Mouse (Mus musculus): Measurements from ENCODE around the gene Hebp2. TPM values are rescaled to one million over a fixed set of nuclear protein-coding genes. Genes with fewer than 3 reads are reported as not detected.
"Not testable (repeated sequence)": the region's sequence is repeated elsewhere in the genome, so short reads cannot be mapped to it uniquely, and the experiment has no call there.

The Hebp2 gene
- 1.2 and 2.6 TPM in 2 replicates for polyA plus RNA-seq (2012; rRNA removed)

- WGBS: 1% methylated on average over 22 of the region's 22 CpGs
- no peak for DNase-seq (ENCODE audit: low read depth, low spot score)
Measured at GRCm38 (mm10) chr10:18545813-18546235, at the start of gene Hebp2. Gene Hebp2, minus strand, starts transcription at chr10:18546076.

GRCm38 (mm10) chr10:18589455-18589854, 43.6 kb upstream of the Hebp2 start:
- no peak for DNase-seq (ENCODE audit: low read depth, low spot score)
- 93% methylated on average over 5 of the region's 5 CpGs for WGBS

- no peak for DNase-seq (ENCODE audit: low read depth, low spot score)
- 59% methylated on average over 7 of the region's 7 CpGs for WGBS
Measured at GRCm38 (mm10) chr10:18584188-18584587, 38.3 kb upstream of the Hebp2 start.

- 29% methylated on average over 2 of the region's 2 CpGs for WGBS
- no peak for DNase-seq (ENCODE audit: low read depth, low spot score)
Measured at GRCm38 (mm10) chr10:18572581-18572980, 26.7 kb upstream of the Hebp2 start.

GRCm38 (mm10) chr10:18562940-18563339, 17.1 kb upstream of the Hebp2 start:
- WGBS: 3% methylated on average over 4 of the region's 4 CpGs
- DNase-seq (ENCODE audit: low read depth, low spot score): no peak

GRCm38 (mm10) chr10:18561445-18561844, 15.6 kb upstream of the Hebp2 start:
- 40% methylated on average over 5 of the region's 5 CpGs for WGBS
- DNase-seq (ENCODE audit: low read depth, low spot score): no peak

GRCm38 (mm10) chr10:18559076-18559475, 13.2 kb upstream of the Hebp2 start:
- WGBS: 87% methylated on average over 9 of the region's 9 CpGs
- not testable (repeated sequence) for DNase-seq (ENCODE audit: low read depth, low spot score)

GRCm38 (mm10) chr10:18549321-18550216, 3.7 kb upstream of the Hebp2 start:
- WGBS: 42% methylated on average over 35 of the region's 35 CpGs
- DNase-seq (ENCODE audit: low read depth, low spot score): no peak

- no peak for DNase-seq (ENCODE audit: low read depth, low spot score)
- 39% methylated on average over 4 of the region's 4 CpGs for WGBS
Measured at GRCm38 (mm10) chr10:18547381-18547780, 1.5 kb upstream of the Hebp2 start.

GRCm38 (mm10) chr10:18545309-18545708, 567 bp downstream of the Hebp2 start:
- 11% methylated on average over 13 of the region's 13 CpGs for WGBS
- DNase-seq (ENCODE audit: low read depth, low spot score): no peak

GRCm38 (mm10) chr10:18536889-18537288, 9.0 kb downstream of the Hebp2 start:
- 86% methylated on average over 2 of the region's 2 CpGs for WGBS
- DNase-seq (ENCODE audit: low read depth, low spot score): no peak

GRCm38 (mm10) chr10:18532293-18532692, 13.6 kb downstream of the Hebp2 start:
- WGBS: 67% methylated on average over 8 of the region's 8 CpGs
- DNase-seq (ENCODE audit: low read depth, low spot score): no peak

- WGBS: 94% methylated on average over 4 of the region's 4 CpGs
- no peak for DNase-seq (ENCODE audit: low read depth, low spot score)
Measured at GRCm38 (mm10) chr10:18530161-18530560, 15.7 kb downstream of the Hebp2 start.

- WGBS: 88% methylated on average over 4 of the region's 4 CpGs
- no peak for DNase-seq (ENCODE audit: low read depth, low spot score)
Measured at GRCm38 (mm10) chr10:18529177-18529576, 16.7 kb downstream of the Hebp2 start.

- DNase-seq (ENCODE audit: low read depth, low spot score): no peak
- 38% methylated on average over 5 of the region's 5 CpGs for WGBS
Measured at GRCm38 (mm10) chr10:18528475-18528874, 17.4 kb downstream of the Hebp2 start.

GRCm38 (mm10) chr10:18527766-18528165, 18.1 kb downstream of the Hebp2 start:
- 25% methylated on average over 7 of the region's 7 CpGs for WGBS
- DNase-seq (ENCODE audit: low read depth, low spot score): no peak

- DNase-seq (ENCODE audit: low read depth, low spot score): no peak
- WGBS: 32% methylated on average over 20 of the region's 20 CpGs
Measured at GRCm38 (mm10) chr10:18526851-18527675, 18.8 kb downstream of the Hebp2 start.

GRCm38 (mm10) chr10:18526184-18526850, 19.6 kb downstream of the Hebp2 start:
- no peak for DNase-seq (ENCODE audit: low read depth, low spot score)
- WGBS: 83% methylated on average over 22 of the region's 22 CpGs

GRCm38 (mm10) chr10:18525726-18526125, 20.1 kb downstream of the Hebp2 start:
- 79% methylated on average over 9 of the region's 9 CpGs for WGBS
- DNase-seq (ENCODE audit: low read depth, low spot score): no peak

- DNase-seq (ENCODE audit: low read depth, low spot score): no peak
- WGBS: 88% methylated on average over 15 of the region's 15 CpGs
Measured at GRCm38 (mm10) chr10:18525311-18525710, 20.6 kb downstream of the Hebp2 start.

Measured in large intestine, adult 2 months (tissue).